Mouse (Mus musculus): ENCODE data around the gene Glyat.

DNA sequence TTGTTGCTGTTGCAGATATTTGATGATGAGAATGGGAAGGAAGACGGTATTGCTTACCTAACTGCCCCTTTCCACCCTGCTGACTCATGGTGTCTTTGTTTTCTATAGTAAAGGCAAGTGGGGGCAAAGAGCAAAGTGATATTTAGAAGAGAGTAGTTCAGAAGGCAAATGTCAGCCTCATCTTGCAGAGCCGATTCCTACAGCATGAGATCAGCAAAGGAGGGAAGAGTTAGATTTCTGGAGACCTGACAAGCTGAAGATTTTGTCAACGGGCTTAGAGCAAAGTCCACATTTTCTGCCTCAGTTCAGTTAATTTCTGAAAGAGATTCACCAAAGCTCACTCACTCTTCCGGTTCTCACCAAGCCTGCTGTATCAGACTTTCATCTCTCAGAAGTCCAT, at the start of gene Glyat:
- TF ChIP-seq CTCF (IDR thresholded peaks at IDR 0.05; ENCODE audit: low read depth) (no peak), EP300 (IDR thresholded peaks at IDR 0.05; ENCODE audit: low read depth) (no peak)

All from heart, postnatal 0 days (tissue).